Mouse (Mus musculus) kidney, embryonic 15.5 days (tissue): ENCODE measurements around the gene Slx4. TPM values are rescaled to one million over a fixed set of nuclear protein-coding genes. Genes with fewer than 3 reads are reported as not detected.

Source experiments
- ATAC-seq: fragments of 200-750 bp; cut with Nextera tagmentation; replicated peaks from 2 replicates; pipeline ENCODE4 v1.8.0; 2017; ENCODE audit warnings: moderate TSS enrichment; ENCODE audit not compliant: low FRiP score
- H3K27ac ChIP-seq: fragments of 300-500 bp; sonication (generic); 2 replicates; pipeline ENCODE4 v1.5.1; 2015; ENCODE audit warnings: mild to moderate bottlenecking, inconsistent platforms
- H3K27me3 ChIP-seq: fragments of 300-500 bp; sonication (generic); 2 replicates; pipeline ENCODE4 v1.6.1; 2015; ENCODE audit warnings: inconsistent platforms
- H3K36me3 ChIP-seq: fragments of 300-500 bp; sonication (generic); 2 replicates; pipeline ENCODE4 v1.6.1; 2015; ENCODE audit warnings: inconsistent platforms
- H3K4me1 ChIP-seq: fragments of 300-500 bp; sonication (generic); 2 replicates; pipeline ENCODE4 v1.6.1; 2015; ENCODE audit warnings: inconsistent platforms
- H3K4me2 ChIP-seq: fragments of 300-500 bp; sonication (generic); 2 replicates; pipeline ENCODE4 v1.6.1; 2015; ENCODE audit warnings: moderate library complexity, mild to moderate bottlenecking, inconsistent platforms
- H3K4me3 ChIP-seq: fragments of 300-500 bp; sonication (generic); replicated peaks from 2 replicates; pipeline ENCODE4 v1.5.1; 2015; ENCODE audit warnings: mild to moderate bottlenecking, inconsistent platforms
- H3K9ac ChIP-seq: fragments of 300-500 bp; sonication (generic); 2 replicates; pipeline ENCODE4 v1.6.1; 2015; ENCODE audit warnings: mild to moderate bottlenecking, inconsistent platforms
- H3K9me3 ChIP-seq: fragments of 300-500 bp; sonication (generic); replicated peaks from 2 replicates; pipeline ENCODE4 v1.6.1; 2016; ENCODE audit warnings: inconsistent platforms
- WGBS: fragments of 180-500 bp; shearing (Covaris S2); methylation state at CpG from one replicate; pipeline ENCODE4 v1.1.7; 2015; ENCODE audit warnings: mixed read lengths; 5-methylcytosine and 5-hydroxymethylcytosine counted together
- polyA plus RNA-seq: library from polyadenylated mRNA; unstranded; fragments of >200 nt; fragmentation: Nextera tagmentation; extraction: Ambion mirVana; gene quantifications from 2 replicates; pipeline ENCODE4 v1.2.1, GENCODE M21; 2015

Slx4 gene
- polyA plus RNA-seq, 1 experiment from 2014 or later = 21.3 TPM

DNA sequence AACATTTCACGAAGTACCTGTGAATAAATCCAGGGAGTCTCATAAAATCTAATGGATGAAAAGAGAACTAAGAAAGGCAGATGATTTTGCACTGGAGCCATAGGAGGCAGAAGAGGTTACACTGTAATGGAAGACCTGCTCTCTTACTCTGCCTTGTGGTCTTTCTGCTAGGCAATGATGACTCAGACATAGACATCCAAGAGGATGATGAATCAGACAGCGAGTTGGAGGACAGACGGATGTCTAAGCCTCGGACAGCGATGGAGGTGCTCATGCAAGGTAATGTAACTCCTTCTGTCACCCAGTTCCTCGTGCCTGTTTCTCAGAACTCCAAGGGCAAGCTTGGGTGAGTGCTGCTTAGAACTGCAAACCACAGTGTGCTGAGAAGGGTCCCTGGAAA, 70.0 kb downstream of the Slx4 start:
- no peaks in the 10 kb centered on the region for H3K4me1 ChIP-seq
- H3K36me3 ChIP-seq = peaks cover 87% of the 10 kb centered on the region
- H3K27ac ChIP-seq = no peak overlapping the region
- H3K9me3 ChIP-seq = no peaks in the 10 kb centered on the region
- no peak overlapping the region for H3K4me2 ChIP-seq
- H3K4me3 ChIP-seq = no peak overlapping the region
- ATAC-seq = no peak
- 94% methylated on average over 6 of the region's 6 CpGs for WGBS
- no peaks in the 10 kb centered on the region for H3K27me3 ChIP-seq
- no peak overlapping the region for H3K9ac ChIP-seq

DNA sequence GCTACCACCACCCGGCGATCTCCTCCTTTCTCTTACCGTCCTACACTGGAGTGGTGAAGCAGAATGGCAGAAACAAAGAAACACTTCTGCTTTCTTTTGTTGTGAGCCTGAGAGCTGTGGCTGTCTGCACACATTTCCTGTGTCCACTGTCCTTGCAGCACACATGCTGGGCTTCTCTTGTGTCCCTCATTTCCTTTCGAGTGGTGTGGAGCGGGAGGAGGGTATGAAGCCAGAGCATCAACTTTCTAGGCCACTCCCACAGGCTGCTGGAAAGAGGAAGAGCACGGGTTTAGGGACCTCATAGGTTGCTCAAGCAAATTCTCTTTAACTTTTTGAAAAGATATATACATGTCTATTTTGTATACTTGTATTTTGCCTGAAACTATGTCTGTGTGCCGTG, 74.4 kb downstream of the Slx4 start:
- Histone ChIP-seq H3K27me3 (no peaks in the 10 kb centered on the region), H3K9me3 (no peaks in the 10 kb centered on the region), H3K36me3 (peaks cover 74% of the 10 kb centered on the region), H3K4me1 (no peaks in the 10 kb centered on the region), H3K4me3 (no peak overlapping the region), H3K4me2 (no peak overlapping the region), H3K9ac (no peak overlapping the region), H3K27ac (no peak overlapping the region)
- WGBS = 80% methylated on average over 7 of the region's 7 CpGs
- no peak for ATAC-seq

Other genes starting within 250 kb of the Slx4 start
- not detected in 2 replicates for gene Olfr15, start 172.9 kb downstream of the Slx4 start, polyA plus RNA-seq
- 1.4 and 1.7 TPM in 2 replicates for gene Zfp174, start 156.5 kb downstream of the Slx4 start, polyA plus RNA-seq
- 46.4 and 48.3 TPM in 2 replicates for gene Naa60, start 131.4 kb downstream of the Slx4 start, polyA plus RNA-seq
- gene Zfp597, start 119.2 kb downstream of the Slx4 start, polyA plus RNA-seq = 5.4 and 6.1 TPM in 2 replicates
- 2.5 and 2.6 TPM in 2 replicates for gene Gm20695, start 119.1 kb downstream of the Slx4 start, polyA plus RNA-seq
- 7.9 and 10.1 TPM in 2 replicates for gene 1700037C18Rik, start 95.1 kb downstream of the Slx4 start, polyA plus RNA-seq
- 26.3 and 29.9 TPM in 2 replicates for gene Cluap1, start 95.0 kb downstream of the Slx4 start, polyA plus RNA-seq
- gene Nlrc3, start 27.1 kb downstream of the Slx4 start, polyA plus RNA-seq = 2.3 and 2.5 TPM in 2 replicates
- gene Dnase1, start 33.2 kb upstream of the Slx4 start, polyA plus RNA-seq = 6.3 and 6.5 TPM in 2 replicates
- gene Trap1, start 74.1 kb upstream of the Slx4 start, polyA plus RNA-seq = 105 and 110 TPM in 2 replicates
- gene Crebbp, start 210.2 kb upstream of the Slx4 start, polyA plus RNA-seq = 34.1 and 35.1 TPM in 2 replicates